Comparison of ENCODE assay signal across 9 mouse cellular contexts in genomic region chr8:120293421-120294357, GRCm38 (mm10).
DNase-seq lines count a peak whose midpoint lies in the region; ATAC-seq lines count a peak whose summit lies in the region.
"Had no signal": no experiment of that assay in that cellular context is flagged by ENCODE, and none has a peak within 500 bp of the region (broad histone marks: within the 10 kb centered on the region; RNA-seq: fewer than 3 reads in every experiment).

No protein-coding gene starts in this region.

- peak overlapping the region; percentile 52 for H3K9ac ChIP-seq in heart, embryonic 14.5 days (ENCODE audit: low read length)
- 0 out of 2 replicates have a peak overlapping the region, but pooled peaks have one; percentile 22 for H3K9ac ChIP-seq in embryonic facial prominence, embryonic 12.5 days
- 0 out of 2 replicates have a peak overlapping the region, but pooled peaks have one; percentile 35 for H3K9ac ChIP-seq in neural tube, embryonic 12.5 days

- H3K27me3 ChIP-seq in heart, embryonic 14.5 days (ENCODE audit: control insufficient read depth, insufficient read depth, low read length), result no peaks in the 10 kb centered on the region
- H3K27me3 ChIP-seq in embryonic facial prominence, embryonic 12.5 days, result no peaks in the 10 kb centered on the region
- peaks cover 9% of the 10 kb centered on the region; the same call in 1 of the 2 replicates for H3K27me3 ChIP-seq in limb, embryonic 10.5 days (ENCODE audit: low read depth, poor library complexity, severe bottlenecking)
- H3K27me3 ChIP-seq in neural tube, embryonic 12.5 days (replicated peaks), result no peaks in the 10 kb centered on the region

- peak overlapping the region; percentile 9; the same call in 1 of the 2 replicates for H3K4me2 ChIP-seq in heart, embryonic 14.5 days (ENCODE audit: low read length)
- H3K4me2 ChIP-seq in embryonic facial prominence, embryonic 12.5 days (replicated peaks), result no peak overlapping the region
- H3K4me2 ChIP-seq in neural tube, embryonic 12.5 days (replicated peaks), result peak overlapping the region; percentile 30

- intact Hi-C loops in heart, postnatal 14 days (cut with DNase I), result no loop called here

- H3K9me3 ChIP-seq in heart, embryonic 14.5 days (ENCODE audit: control insufficient read depth, low read length), result no peaks in the 10 kb centered on the region
- no peaks in the 10 kb centered on the region for H3K9me3 ChIP-seq in embryonic facial prominence, embryonic 12.5 days
- no peaks in the 10 kb centered on the region for H3K9me3 ChIP-seq in limb, embryonic 10.5 days (replicated peaks)
- no peaks in the 10 kb centered on the region for H3K9me3 ChIP-seq in neural tube, embryonic 12.5 days

- 35% methylated on average over 18 of the region's 18 CpGs for WGBS in heart, embryonic 14.5 days
- 30% methylated on average over 18 of the region's 18 CpGs for WGBS in embryonic facial prominence, embryonic 12.5 days
- WGBS in limb, embryonic 10.5 days, result 28% methylated on average over 18 of the region's 18 CpGs
- WGBS in neural tube, embryonic 12.5 days, result 21% methylated on average over 18 of the region's 18 CpGs

- H3K4me3 ChIP-seq in heart, embryonic 14.5 days (ENCODE audit: control insufficient read depth in 1 of 2, insufficient read depth in 1 of 2, low read depth in 1 of 2, low read length in 2 of 2), result no peak overlapping the region
- H3K4me3 ChIP-seq in embryonic facial prominence, embryonic 12.5 days, result no peak overlapping the region
- H3K4me3 ChIP-seq in limb, embryonic 10.5 days, result peak overlapping the region; percentile 4; the same call in 1 of the 2 replicates
- no peak overlapping the region for H3K4me3 ChIP-seq in neural tube, embryonic 12.5 days

- peak; percentile 10; the same call in 1 of the 2 replicates for ATAC-seq in heart, embryonic 14.5 days (ENCODE audit: insufficient number of reproducible peaks, insufficient read depth, low FRiP score, low read depth)
- ATAC-seq in embryonic facial prominence, embryonic 12.5 days (ENCODE audit: insufficient number of reproducible peaks, insufficient read depth, low FRiP score, low TSS enrichment), result no peak
- ATAC-seq in neural tube, embryonic 12.5 days (ENCODE audit: low FRiP score, low read depth), result no peak

- peak overlapping the region; percentile 36 to 54; a peak in 1 of 4 replicates for H3K27ac ChIP-seq in heart, embryonic 14.5 days (replicated peaks in 1 of 2; ENCODE audit: control insufficient read depth in 1 of 2, insufficient read depth in 1 of 2, low read depth in 2 of 2, low read length in 2 of 2)
- peak overlapping the region; percentile 79 for H3K27ac ChIP-seq in embryonic facial prominence, embryonic 12.5 days
- H3K27ac ChIP-seq in limb, embryonic 10.5 days, result peak overlapping the region; percentile 86
- peak overlapping the region; percentile 84 for H3K27ac ChIP-seq in neural tube, embryonic 12.5 days
- H3K27ac ChIP-seq: macrophage had no signal

- peaks cover 62 to 77% of the 10 kb centered on the region in 2 experiments for H3K4me1 ChIP-seq in heart, embryonic 14.5 days (ENCODE audit: control insufficient read depth in 2 of 2, insufficient read depth in 2 of 2, low read length in 2 of 2)
- H3K4me1 ChIP-seq in embryonic facial prominence, embryonic 12.5 days, result peaks cover 96% of the 10 kb centered on the region
- peaks cover 100% of the 10 kb centered on the region for H3K4me1 ChIP-seq in limb, embryonic 10.5 days
- H3K4me1 ChIP-seq in neural tube, embryonic 12.5 days, result peaks cover 95% of the 10 kb centered on the region

- no peaks in the 10 kb centered on the region for H3K36me3 ChIP-seq in heart, embryonic 14.5 days (ENCODE audit: control insufficient read depth, insufficient read depth, low read length)
- H3K36me3 ChIP-seq in embryonic facial prominence, embryonic 12.5 days, result no peaks in the 10 kb centered on the region
- H3K36me3 ChIP-seq in limb, embryonic 10.5 days, result no peaks in the 10 kb centered on the region
- no peaks in the 10 kb centered on the region for H3K36me3 ChIP-seq in neural tube, embryonic 12.5 days

- DNase-seq in heart, postnatal 14 days, result no peak
- peak; percentile 41 for DNase-seq in limb, embryonic 10.5 days (ENCODE audit: low spot score)
- no peak for DNase-seq in frontal cortex, postnatal 25 days (ENCODE audit: low spot score in 2 of 2)
- DNase-seq in right cerebral cortex, adult 18-20 months, result no peak
- no peak for DNase-seq in cerebellum, adult 11-12 months
